Mouse (Mus musculus): ENCODE results near the gene Impad1. TPM values are rescaled to one million over a fixed set of nuclear protein-coding genes. Genes with fewer than 3 reads are reported as not detected.

Impad1 gene
- polyA plus RNA-seq, 1 experiment: 6.0 TPM

DNA sequence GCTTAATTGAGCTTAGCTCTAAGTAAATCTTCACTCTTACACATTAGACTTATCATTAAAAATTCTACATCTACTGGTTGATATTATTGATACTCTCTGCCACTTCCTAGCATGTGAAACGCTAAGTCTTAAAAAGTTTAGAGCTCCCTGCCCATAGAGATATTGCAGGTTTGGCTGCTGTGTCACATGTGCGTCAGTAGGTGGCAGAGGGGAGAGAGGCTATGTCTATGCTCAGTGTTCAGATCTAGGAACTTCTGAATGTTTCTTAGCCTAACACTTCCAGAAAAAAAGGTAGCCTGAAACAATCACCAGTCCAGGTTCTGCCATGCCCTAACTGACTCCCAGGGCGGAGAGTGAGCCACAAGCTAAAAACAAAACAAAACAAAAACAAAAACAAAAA is 63.7 kb downstream of the Impad1 start:
- no peak for TF ChIP-seq GATA1 (IDR thresholded peaks at IDR 0.05; ENCODE audit: low read length)

DNA sequence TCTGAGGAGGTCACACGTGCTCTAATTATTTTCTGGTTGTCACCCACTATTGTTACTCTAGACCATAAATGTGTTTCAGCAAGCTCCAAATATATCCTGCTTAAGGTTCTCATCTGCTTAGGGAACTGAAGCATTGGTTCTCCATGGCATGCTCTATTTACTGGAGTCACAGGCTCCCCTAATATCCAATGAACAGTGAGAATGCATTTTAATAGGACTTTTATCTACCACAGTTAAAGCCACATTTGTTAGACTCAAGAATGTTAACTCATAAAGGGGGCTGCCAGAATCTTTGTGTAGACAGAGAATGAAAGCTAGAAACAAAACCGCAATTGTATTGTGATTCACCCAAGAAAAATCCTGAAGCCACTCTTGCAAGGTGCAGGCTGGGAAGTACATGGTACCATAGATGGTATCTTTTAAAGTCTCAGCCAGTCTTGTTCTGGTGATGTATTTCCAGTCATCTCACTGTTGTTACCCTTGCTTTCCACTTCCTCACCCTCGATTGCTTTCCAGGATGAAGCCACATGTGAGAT is 66.8 kb downstream of the Impad1 start:
- no peak for TF ChIP-seq GATA1 (IDR thresholded peaks at IDR 0.05; ENCODE audit: low read length)

DNA sequence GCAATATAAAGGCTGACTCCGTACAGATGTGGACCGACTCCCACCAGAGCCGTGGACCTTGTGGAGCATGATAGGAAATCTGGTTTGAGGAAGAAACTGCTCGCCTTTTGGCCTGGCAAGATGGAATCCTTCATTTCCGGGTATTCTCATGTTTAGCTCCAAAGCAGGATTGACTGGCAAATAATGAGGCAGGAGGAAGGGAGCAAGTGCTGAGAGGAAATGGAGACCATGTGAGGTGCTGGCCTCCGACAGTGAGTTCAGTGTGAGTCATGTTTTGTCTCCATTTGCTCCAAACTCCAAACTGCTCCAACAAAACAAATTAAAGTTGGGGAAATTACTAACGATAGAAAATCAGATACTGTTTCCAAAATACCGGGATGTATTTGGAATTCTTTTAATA is 69.3 kb downstream of the Impad1 start:
- no peak for TF ChIP-seq GATA1 (IDR thresholded peaks at IDR 0.05; ENCODE audit: low read length)

DNA sequence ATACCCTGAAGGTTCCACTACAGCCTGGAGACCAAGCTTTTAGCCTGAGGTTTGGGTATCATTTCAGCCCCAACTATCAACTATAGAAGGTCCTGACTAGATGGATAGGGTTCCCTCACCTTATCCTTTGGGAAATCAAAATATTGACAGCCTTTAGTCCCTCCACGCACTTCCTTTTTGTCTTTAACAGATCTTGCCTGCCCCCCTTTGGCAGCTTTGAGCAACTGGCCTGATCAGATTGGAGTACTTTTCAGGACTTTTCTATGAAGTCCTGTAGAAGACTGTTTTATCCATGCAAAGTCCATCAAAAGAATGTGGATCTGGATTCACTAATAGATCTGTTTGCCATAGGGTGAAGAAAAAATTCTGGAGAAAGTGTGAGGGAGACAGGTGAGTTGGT is 71.1 kb downstream of the Impad1 start:
- no peak for TF ChIP-seq GATA1 (IDR thresholded peaks at IDR 0.05; ENCODE audit: low read length)

DNA sequence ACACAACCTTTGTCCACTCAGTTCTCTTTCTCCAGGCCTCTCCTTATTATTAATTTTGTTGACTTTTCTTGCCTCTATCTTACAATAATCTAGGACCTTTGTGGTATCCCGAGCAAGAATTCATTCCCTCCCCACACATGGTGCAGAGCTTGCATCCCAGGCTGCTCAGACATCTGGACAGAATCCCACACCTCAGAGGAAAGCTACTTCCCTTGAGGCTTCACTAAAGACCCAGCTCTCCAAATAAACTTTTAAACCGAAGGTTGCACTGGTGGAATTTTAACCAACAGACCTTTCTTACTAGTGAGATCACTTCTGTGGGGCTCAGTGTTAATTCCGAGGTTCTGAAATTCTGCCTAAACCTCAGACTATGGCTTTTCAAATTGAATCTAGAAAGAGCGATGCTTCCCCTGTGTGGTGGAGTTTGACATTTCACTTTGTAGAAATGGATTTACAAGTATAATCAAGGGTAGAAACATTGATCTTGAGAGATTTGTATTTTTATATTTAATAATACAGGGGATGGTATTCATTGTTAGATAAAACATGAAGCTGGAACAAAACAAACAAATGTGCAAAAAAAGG is 75.3 kb downstream of the Impad1 start:
- no peak for TF ChIP-seq GATA1 (IDR thresholded peaks at IDR 0.05; ENCODE audit: low read length)

Measured in G1E-ER4 (cell line).